Mouse (Mus musculus): ENCODE measurements at regions not wholly inside any gene's neighbourhood (a gene's known extent, or its start where the extent isn't known, plus 50 kb on each side); places are given as distances from the start of the nearest gene placed in this dataset.

DNA sequence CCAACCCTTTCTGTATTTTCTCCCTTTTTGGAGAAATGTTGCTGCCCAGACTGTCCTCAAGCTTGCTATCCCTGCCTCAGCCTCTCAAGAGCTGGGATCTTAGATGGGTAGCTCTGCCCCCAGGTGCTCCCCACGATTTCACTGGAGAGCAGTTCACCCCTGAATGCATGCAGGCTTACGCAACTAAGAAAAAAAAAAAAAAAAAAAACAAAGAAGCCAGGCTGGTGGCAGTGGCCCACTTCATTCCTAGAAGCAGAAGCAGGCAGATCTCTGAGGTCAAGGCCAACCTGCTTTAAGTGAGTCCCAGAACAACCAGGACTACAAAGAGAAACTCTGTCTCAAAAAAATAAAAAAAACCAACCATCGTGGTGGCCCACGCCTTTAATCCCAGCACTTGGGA is 51.2 kb upstream of the Fbxo11 start:
- ATAC-seq (no peak), DNase-seq (ENCODE audit: low spot score) (no peak)
- H3K4me1 ChIP-seq (ENCODE audit: insufficient read depth, low read length): no peaks in the 10 kb centered on the region
- no peaks in the 10 kb centered on the region for H3K9me3 ChIP-seq (ENCODE audit: low read length)
- WGBS: 87% methylated on average over 4 of the region's 4 CpGs
- no peak for TF ChIP-seq CTCF (IDR thresholded peaks at IDR 0.05; ENCODE audit: low read depth)
- no peak overlapping the region for H3K4me2 ChIP-seq (ENCODE audit: low read depth, low read length)
- no peak overlapping the region for H3K4me3 ChIP-seq (ENCODE audit: low read length)
- no peak overlapping the region for H3K9ac ChIP-seq (replicated peaks; ENCODE audit: low read length)
- no peaks in the 10 kb centered on the region for H3K36me3 ChIP-seq (ENCODE audit: insufficient read depth, low read length)
- H3K27ac ChIP-seq: no peak overlapping the region
- H3K27me3 ChIP-seq (ENCODE audit: insufficient read depth, low read length): no peaks in the 10 kb centered on the region

DNA sequence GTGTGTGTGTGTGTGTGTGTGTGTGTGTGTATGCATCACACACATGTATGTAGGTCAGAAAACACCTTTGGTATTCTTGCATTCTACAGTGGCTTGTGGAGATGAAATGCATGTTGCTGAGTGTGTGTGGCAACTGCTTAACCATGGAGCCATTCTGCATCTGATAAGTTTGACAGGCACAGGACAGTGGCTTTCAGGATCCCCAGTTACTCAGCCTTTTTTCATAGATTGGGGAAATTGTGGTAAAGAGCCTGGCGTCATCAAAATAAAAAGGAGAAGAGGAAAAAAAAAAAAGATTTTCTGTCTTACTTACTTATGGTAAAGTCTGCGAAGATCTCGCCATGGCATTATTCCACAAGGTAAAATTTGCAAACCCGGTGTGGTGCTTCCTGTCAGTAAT is 53.6 kb upstream of the Fbxo11 start:
- H3K4me1 ChIP-seq (ENCODE audit: insufficient read depth, low read length): no peaks in the 10 kb centered on the region
- H3K9ac ChIP-seq (replicated peaks; ENCODE audit: low read length): no peak overlapping the region
- H3K9me3 ChIP-seq (ENCODE audit: low read length): no peaks in the 10 kb centered on the region
- H3K36me3 ChIP-seq (ENCODE audit: insufficient read depth, low read length): no peaks in the 10 kb centered on the region
- H3K27me3 ChIP-seq (ENCODE audit: insufficient read depth, low read length): no peaks in the 10 kb centered on the region
- no peak for TF ChIP-seq CTCF (IDR thresholded peaks at IDR 0.05; ENCODE audit: low read depth)
- DNase-seq (ENCODE audit: low spot score) (no peak), ATAC-seq (no peak)
- H3K4me2 ChIP-seq (ENCODE audit: low read depth, low read length): no peak overlapping the region
- no peak overlapping the region for H3K27ac ChIP-seq
- no peak overlapping the region for H3K4me3 ChIP-seq (ENCODE audit: low read length)
- 88% methylated on average over 4 of the region's 4 CpGs for WGBS

DNA sequence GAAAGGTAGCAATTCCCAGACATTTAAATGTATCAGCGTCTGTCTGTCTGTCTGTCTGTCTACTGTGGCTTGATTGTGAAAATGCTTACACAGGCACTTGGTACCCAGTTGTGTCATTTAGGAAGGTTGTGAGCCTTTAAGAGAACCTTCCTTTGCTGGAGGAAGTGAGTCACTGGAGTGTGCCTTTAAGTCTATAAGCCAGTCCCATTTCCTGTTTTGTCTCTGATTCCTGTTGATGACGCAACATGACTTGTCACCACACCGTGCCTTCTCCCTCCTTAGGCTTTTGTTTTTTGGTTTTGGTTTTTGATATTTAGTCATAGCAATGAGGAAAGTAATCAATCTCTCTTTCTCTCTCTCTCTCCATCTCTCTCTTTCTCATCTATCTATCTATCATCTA is 58.6 kb upstream of the Fbxo11 start:
- no peaks in the 10 kb centered on the region for H3K27me3 ChIP-seq (ENCODE audit: insufficient read depth, low read length)
- DNase-seq (ENCODE audit: low spot score): no peak
- TF ChIP-seq CTCF (IDR thresholded peaks at IDR 0.05; ENCODE audit: low read depth): no peak
- no peak for ATAC-seq
- no peak overlapping the region for H3K4me2 ChIP-seq (ENCODE audit: low read depth, low read length)
- H3K9ac ChIP-seq (replicated peaks; ENCODE audit: low read length): no peak overlapping the region
- H3K36me3 ChIP-seq (ENCODE audit: insufficient read depth, low read length): no peaks in the 10 kb centered on the region
- H3K27ac ChIP-seq: no peak overlapping the region
- H3K4me3 ChIP-seq (ENCODE audit: low read length): no peak overlapping the region
- WGBS: 90% methylated on average over 3 of the region's 3 CpGs
- no peaks in the 10 kb centered on the region for H3K9me3 ChIP-seq (ENCODE audit: low read length)
- H3K4me1 ChIP-seq (ENCODE audit: insufficient read depth, low read length): no peaks in the 10 kb centered on the region

DNA sequence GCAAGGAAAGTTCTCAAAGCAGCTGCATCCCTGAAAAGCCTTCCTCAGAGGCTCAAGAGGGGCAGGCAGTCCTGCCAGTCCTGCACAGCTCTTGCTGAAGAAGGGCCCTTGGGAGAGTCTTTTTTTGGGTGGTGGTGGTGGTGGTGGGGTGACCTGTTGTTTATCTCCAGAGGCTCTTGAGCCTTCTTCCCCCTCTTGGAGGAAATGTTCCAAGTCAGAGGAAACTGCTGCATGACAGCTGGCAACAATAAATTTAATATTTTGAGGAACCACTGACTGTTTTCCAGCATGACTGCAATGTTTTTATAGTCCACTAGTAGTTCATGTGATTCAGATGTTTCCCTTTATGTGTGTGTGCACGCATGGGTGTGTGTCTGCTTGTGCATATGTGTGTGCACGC is 62.0 kb upstream of the Fbxo11 start:
- no peaks in the 10 kb centered on the region for H3K27me3 ChIP-seq (ENCODE audit: insufficient read depth, low read length)
- 93% methylated on average over 2 of the region's 2 CpGs for WGBS
- no peak overlapping the region for H3K27ac ChIP-seq
- H3K4me3 ChIP-seq (ENCODE audit: low read length): no peak overlapping the region
- ATAC-seq: no peak
- no peak for DNase-seq (ENCODE audit: low spot score)
- H3K4me2 ChIP-seq (ENCODE audit: low read depth, low read length): no peak overlapping the region
- no peaks in the 10 kb centered on the region for H3K4me1 ChIP-seq (ENCODE audit: insufficient read depth, low read length)
- H3K9ac ChIP-seq (replicated peaks; ENCODE audit: low read length): no peak overlapping the region
- no peaks in the 10 kb centered on the region for H3K9me3 ChIP-seq (ENCODE audit: low read length)
- no peak for TF ChIP-seq CTCF (IDR thresholded peaks at IDR 0.05; ENCODE audit: low read depth)
- no peaks in the 10 kb centered on the region for H3K36me3 ChIP-seq (ENCODE audit: insufficient read depth, low read length)

DNA sequence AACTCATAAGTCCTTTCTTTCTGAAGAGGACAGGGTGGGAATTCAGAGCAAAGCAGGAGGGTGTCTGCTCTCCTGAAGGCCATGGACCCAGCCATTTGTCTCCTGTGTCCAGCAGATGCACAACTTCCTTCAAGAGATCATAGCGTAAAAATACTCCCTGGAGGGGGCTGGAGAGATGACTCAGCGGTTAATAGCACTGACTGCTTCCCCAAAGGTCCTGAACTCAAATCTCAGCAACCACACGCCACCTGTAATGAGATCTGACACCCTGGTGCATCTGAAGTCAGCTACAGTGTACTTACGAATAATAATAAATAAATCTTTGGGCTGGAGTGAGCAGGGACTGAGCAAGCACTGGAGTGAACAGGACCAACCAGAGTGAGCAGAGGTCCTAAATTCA is 66.2 kb upstream of the Fbxo11 start:
- no peaks in the 10 kb centered on the region for H3K4me1 ChIP-seq (ENCODE audit: insufficient read depth, low read length)
- ATAC-seq: no peak
- H3K36me3 ChIP-seq (ENCODE audit: insufficient read depth, low read length): no peaks in the 10 kb centered on the region
- H3K27me3 ChIP-seq (ENCODE audit: insufficient read depth, low read length): no peaks in the 10 kb centered on the region
- TF ChIP-seq CTCF (IDR thresholded peaks at IDR 0.05; ENCODE audit: low read depth): no peak
- no peak overlapping the region for H3K9ac ChIP-seq (replicated peaks; ENCODE audit: low read length)
- no peak overlapping the region for H3K4me2 ChIP-seq (ENCODE audit: low read depth, low read length)
- H3K4me3 ChIP-seq (ENCODE audit: low read length): no peak overlapping the region
- no peak overlapping the region for H3K27ac ChIP-seq
- no peaks in the 10 kb centered on the region for H3K9me3 ChIP-seq (ENCODE audit: low read length)
- 80% methylated on average over 4 of the region's 4 CpGs for WGBS
- DNase-seq (ENCODE audit: low spot score): no peak

DNA sequence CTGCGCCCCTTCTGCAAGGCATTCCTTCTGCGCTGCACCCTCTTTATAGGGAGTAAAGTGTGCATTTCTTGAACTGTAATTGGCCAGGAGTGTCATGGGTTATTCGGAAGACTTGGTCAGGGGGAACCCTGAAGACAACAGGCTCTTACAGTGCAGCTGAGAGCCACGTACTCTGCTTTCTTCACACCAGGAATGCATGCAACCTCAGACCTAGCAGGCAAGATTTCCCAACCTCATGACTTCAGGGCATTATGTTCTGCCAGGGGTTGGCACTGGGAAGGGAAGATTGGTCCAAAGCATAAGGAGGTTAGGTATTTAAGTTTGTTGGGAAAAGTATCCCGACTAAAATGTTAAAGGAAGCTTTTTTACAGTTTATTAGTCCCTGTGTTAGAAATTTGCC is 66.9 kb upstream of the Fbxo11 start:
- H3K9ac ChIP-seq (replicated peaks; ENCODE audit: low read length): no peak overlapping the region
- ATAC-seq: no peak
- no peak overlapping the region for H3K4me3 ChIP-seq (ENCODE audit: low read length)
- H3K27me3 ChIP-seq (ENCODE audit: insufficient read depth, low read length): no peaks in the 10 kb centered on the region
- H3K4me2 ChIP-seq (ENCODE audit: low read depth, low read length): no peak overlapping the region
- H3K27ac ChIP-seq: no peak overlapping the region
- H3K9me3 ChIP-seq (ENCODE audit: low read length): no peaks in the 10 kb centered on the region
- 89% methylated on average over 5 of the region's 5 CpGs for WGBS
- no peaks in the 10 kb centered on the region for H3K36me3 ChIP-seq (ENCODE audit: insufficient read depth, low read length)
- DNase-seq (ENCODE audit: low spot score): no peak
- no peaks in the 10 kb centered on the region for H3K4me1 ChIP-seq (ENCODE audit: insufficient read depth, low read length)
- TF ChIP-seq CTCF (IDR thresholded peaks at IDR 0.05; ENCODE audit: low read depth): no peak

DNA sequence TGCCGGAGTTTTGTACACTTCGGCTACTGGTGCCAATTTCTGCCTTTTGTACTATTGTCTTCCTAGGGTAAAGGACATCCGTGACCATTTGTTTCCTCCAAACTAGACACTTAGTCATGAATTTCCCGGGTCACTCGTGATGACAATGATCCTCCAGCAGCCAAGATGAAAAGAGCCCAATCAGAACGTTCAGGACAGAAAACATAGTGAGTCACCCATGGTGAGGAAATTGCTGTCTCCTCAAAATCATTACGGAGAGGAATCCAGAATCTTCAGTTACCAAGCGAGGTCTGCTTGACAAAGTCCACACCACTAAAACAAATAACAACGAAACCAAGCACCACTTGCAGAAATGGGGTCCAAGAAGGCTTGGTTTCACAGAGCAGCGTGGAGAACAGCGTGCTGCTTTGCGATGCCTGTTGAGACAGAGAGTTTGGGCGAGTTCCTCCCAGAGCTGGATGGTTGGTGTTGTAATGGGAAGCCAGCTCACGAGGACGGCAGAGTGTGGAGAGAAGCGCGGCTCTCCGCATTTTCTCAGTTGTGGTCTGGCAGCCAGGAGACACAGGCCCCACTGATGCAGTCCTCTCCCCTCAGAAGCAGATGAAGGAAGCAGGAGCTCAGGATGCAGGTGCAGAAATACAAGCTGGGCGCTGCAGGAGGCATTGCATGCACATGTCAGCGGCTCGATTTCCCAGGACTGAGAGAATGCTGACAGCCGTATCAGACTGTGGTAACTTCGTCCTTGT is 67.7 kb upstream of the Fbxo11 start:
- 69% methylated on average over 23 of the region's 23 CpGs for WGBS
- Histone ChIP-seq H3K36me3 (ENCODE audit: insufficient read depth, low read length) (no peaks in the 10 kb centered on the region), H3K27ac (no peak overlapping the region), H3K4me3 (ENCODE audit: low read length) (no peak overlapping the region), H3K9ac (replicated peaks; ENCODE audit: low read length) (no peak overlapping the region), H3K9me3 (ENCODE audit: low read length) (no peaks in the 10 kb centered on the region), H3K27me3 (ENCODE audit: insufficient read depth, low read length) (no peaks in the 10 kb centered on the region), H3K4me1 (ENCODE audit: insufficient read depth, low read length) (no peaks in the 10 kb centered on the region), H3K4me2 (ENCODE audit: low read depth, low read length) (no peak overlapping the region)
- no peak for TF ChIP-seq CTCF (IDR thresholded peaks at IDR 0.05; ENCODE audit: low read depth)
- no peak for DNase-seq (ENCODE audit: low spot score)
- ATAC-seq: no peak
